Mouse (Mus musculus): ENCODE measurements around the gene Oasl1. TPM values are rescaled to one million over a fixed set of nuclear protein-coding genes. Genes with fewer than 3 reads are reported as not detected.

Oasl1 gene
- polyA plus RNA-seq, 1 experiment, result 10.1 TPM

GRCm38 (mm10) chr5:114951279-114951880 is 28.3 kb downstream of the Oasl1 start:
- Histone ChIP-seq H3K4me3 (ENCODE audit: extremely low read depth, insufficient read depth, insufficient read length) (no peak overlapping the region), H3K27me3 (ENCODE audit: control insufficient read depth, insufficient read depth, low read length) (no peaks in the 10 kb centered on the region), H3K27ac (ENCODE audit: insufficient read depth, low read length) (no peak overlapping the region), H3K36me3 (ENCODE audit: control insufficient read depth, insufficient read depth, low read length) (peaks cover 27% of the 10 kb centered on the region), H3K4me1 (ENCODE audit: control insufficient read depth, insufficient read depth, insufficient read length) (no peaks in the 10 kb centered on the region)
- WGBS, result 86% methylated on average over 21 of the region's 21 CpGs
- TF ChIP-seq POLR2A (IDR thresholded peaks at IDR 0.05; ENCODE audit: low read depth, low read length), result no peak
- no peak for DNase-seq (ENCODE audit: low read depth in 1 of 2, low spot score in 2 of 2)

DNA sequence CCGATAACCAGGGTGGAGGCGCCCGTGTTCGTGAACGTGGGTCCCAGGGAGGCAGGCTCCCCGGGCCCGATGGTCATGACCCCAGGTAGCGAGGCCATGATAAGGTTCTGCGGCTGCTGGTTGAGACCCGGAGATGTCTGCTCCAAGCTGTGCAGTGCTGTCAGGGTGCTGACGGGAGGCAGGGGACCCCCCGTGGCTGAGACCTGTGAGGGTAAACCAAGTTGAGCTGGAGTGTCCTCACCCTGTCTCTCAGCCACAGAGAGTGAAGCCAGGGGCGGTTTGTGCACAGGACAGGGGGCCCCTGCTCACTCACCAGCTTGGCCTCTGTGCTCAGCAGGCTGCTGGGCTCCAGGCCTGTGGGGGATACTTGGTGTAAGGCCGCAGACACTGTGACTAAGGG is 30.3 kb downstream of the Oasl1 start:
- WGBS, result 87% methylated on average over 14 of the region's 14 CpGs
- no peaks in the 10 kb centered on the region for H3K27me3 ChIP-seq (ENCODE audit: control insufficient read depth, insufficient read depth, low read length)
- DNase-seq (ENCODE audit: low read depth in 1 of 2, low spot score in 2 of 2), result no peak
- no peak overlapping the region for H3K27ac ChIP-seq (ENCODE audit: insufficient read depth, low read length)
- H3K4me3 ChIP-seq (ENCODE audit: extremely low read depth, insufficient read depth, insufficient read length), result no peak overlapping the region
- no peaks in the 10 kb centered on the region for H3K4me1 ChIP-seq (ENCODE audit: control insufficient read depth, insufficient read depth, insufficient read length)
- TF ChIP-seq POLR2A (IDR thresholded peaks at IDR 0.05; ENCODE audit: low read depth, low read length) (no peak), CTCF (IDR thresholded peaks at IDR 0.05; ENCODE audit: extremely low read depth, insufficient read depth, insufficient read length, insufficient replicate concordance) (no peak)
- H3K36me3 ChIP-seq (ENCODE audit: control insufficient read depth, insufficient read depth, low read length), result peaks cover 8% of the 10 kb centered on the region

DNA sequence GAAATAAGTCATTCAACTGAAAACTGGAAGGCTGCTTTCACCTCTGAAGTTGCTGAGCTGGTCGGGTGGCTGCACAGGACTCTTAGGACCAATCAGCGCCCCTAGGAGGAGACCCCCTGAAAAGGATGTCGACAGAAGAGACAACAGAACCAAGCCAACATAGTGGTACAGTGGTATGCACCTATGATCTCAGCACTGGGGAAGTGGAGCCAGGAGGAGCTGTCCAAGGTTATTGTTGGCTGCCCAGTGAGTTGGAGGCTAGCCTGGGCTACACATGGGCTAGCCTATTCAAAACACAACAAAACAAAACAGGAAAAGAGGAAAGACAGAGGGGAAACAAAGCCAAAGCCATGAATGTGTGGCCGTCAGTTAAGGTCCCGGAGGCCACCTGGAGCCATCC is 35.0 kb downstream of the Oasl1 start:
- DNase-seq (ENCODE audit: low read depth in 1 of 2, low spot score in 2 of 2), result no peak
- H3K27me3 ChIP-seq (ENCODE audit: control insufficient read depth, insufficient read depth, low read length), result no peaks in the 10 kb centered on the region
- TF ChIP-seq POLR2A (IDR thresholded peaks at IDR 0.05; ENCODE audit: low read depth, low read length) (no peak), CTCF (IDR thresholded peaks at IDR 0.05; ENCODE audit: extremely low read depth, insufficient read depth, insufficient read length, insufficient replicate concordance) (no peak)
- H3K27ac ChIP-seq (ENCODE audit: insufficient read depth, low read length), result no peak overlapping the region
- 86% methylated on average over 5 of the region's 5 CpGs for WGBS
- no peaks in the 10 kb centered on the region for H3K36me3 ChIP-seq (ENCODE audit: control insufficient read depth, insufficient read depth, low read length)
- H3K4me1 ChIP-seq (ENCODE audit: control insufficient read depth, insufficient read depth, insufficient read length), result no peaks in the 10 kb centered on the region
- H3K4me3 ChIP-seq (ENCODE audit: extremely low read depth, insufficient read depth, insufficient read length), result no peak overlapping the region

DNA sequence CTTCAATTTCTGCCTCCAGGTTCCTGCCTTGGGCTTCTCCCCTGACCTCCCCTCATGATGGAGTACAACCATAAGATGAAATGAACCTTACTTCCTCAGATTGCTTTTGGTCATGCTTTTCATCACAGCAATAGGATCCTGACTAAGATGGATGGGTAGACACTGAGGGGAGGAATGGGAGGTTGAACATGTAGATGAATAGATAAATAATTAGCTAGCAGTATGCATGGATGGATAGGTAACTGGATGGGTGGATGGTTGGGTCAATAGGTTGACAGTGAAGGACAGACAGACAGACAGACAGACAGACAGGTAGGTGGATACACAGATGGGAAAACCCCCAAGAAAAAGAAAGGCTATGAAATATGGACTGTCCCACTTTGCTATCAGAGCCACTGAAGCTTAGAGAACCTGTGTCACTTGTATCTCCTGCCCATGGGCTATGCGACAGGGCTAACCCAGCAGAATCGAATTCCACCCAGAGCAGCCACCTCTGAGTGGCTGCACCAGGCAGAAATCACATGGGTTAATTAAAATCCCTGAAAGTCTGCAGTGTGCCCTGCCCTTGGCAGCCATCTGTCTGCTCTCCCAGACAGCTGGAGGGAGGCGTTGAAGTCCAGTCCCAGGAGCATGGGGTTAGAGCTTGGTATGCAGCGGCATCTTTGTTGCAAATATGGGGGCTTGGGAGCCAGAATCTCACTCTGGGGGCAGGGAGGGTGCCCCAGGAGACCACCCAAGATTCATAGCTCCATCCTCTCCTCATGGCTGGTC is 38.7 kb downstream of the Oasl1 start:
- TF ChIP-seq CTCF (IDR thresholded peaks at IDR 0.05; ENCODE audit: extremely low read depth, insufficient read depth, insufficient read length, insufficient replicate concordance), result no peak
- TF ChIP-seq POLR2A (IDR thresholded peaks at IDR 0.05; ENCODE audit: low read depth, low read length), result no peak
- H3K27ac ChIP-seq (ENCODE audit: insufficient read depth, low read length), result no peak overlapping the region
- H3K4me3 ChIP-seq (ENCODE audit: extremely low read depth, insufficient read depth, insufficient read length), result no peak overlapping the region
- no peak for DNase-seq (ENCODE audit: low read depth in 1 of 2, low spot score in 2 of 2)
- H3K36me3 ChIP-seq (ENCODE audit: control insufficient read depth, insufficient read depth, low read length), result no peaks in the 10 kb centered on the region
- WGBS, result 84% methylated on average over 4 of the region's 4 CpGs
- no peaks in the 10 kb centered on the region for H3K4me1 ChIP-seq (ENCODE audit: control insufficient read depth, insufficient read depth, insufficient read length)
- no peaks in the 10 kb centered on the region for H3K27me3 ChIP-seq (ENCODE audit: control insufficient read depth, insufficient read depth, low read length)

GRCm38 (mm10) chr5:114964315-114964966 is 41.4 kb downstream of the Oasl1 start:
- no peak overlapping the region for H3K27ac ChIP-seq (ENCODE audit: insufficient read depth, low read length)
- H3K36me3 ChIP-seq (ENCODE audit: control insufficient read depth, insufficient read depth, low read length), result no peaks in the 10 kb centered on the region
- TF ChIP-seq CTCF (IDR thresholded peaks at IDR 0.05; ENCODE audit: extremely low read depth, insufficient read depth, insufficient read length, insufficient replicate concordance) (no peak), POLR2A (IDR thresholded peaks at IDR 0.05; ENCODE audit: low read depth, low read length) (no peak)
- whole genome bisulfite sequencing, result 65% methylated on average over 7 of the region's 7 CpGs
- DNase-seq (ENCODE audit: low read depth in 1 of 2, low spot score in 2 of 2), result no peak
- H3K27me3 ChIP-seq (ENCODE audit: control insufficient read depth, insufficient read depth, low read length), result no peaks in the 10 kb centered on the region
- peaks cover 5% of the 10 kb centered on the region; the same call in 1 of the 2 replicates for H3K4me1 ChIP-seq (ENCODE audit: control insufficient read depth, insufficient read depth, insufficient read length)
- no peak overlapping the region for H3K4me3 ChIP-seq (ENCODE audit: extremely low read depth, insufficient read depth, insufficient read length)

GRCm38 (mm10) chr5:114964967-114965898 is 42.2 kb downstream of the Oasl1 start:
- TF ChIP-seq CTCF (IDR thresholded peaks at IDR 0.05; ENCODE audit: extremely low read depth, insufficient read depth, insufficient read length, insufficient replicate concordance) (no peak), POLR2A (IDR thresholded peaks at IDR 0.05; ENCODE audit: low read depth, low read length) (no peak)
- WGBS, result 56% methylated on average over 17 of the region's 17 CpGs
- Histone ChIP-seq H3K4me1 (ENCODE audit: control insufficient read depth, insufficient read depth, insufficient read length) (peaks cover 5% of the 10 kb centered on the region; the same call in 1 of the 2 replicates), H3K36me3 (ENCODE audit: control insufficient read depth, insufficient read depth, low read length) (no peaks in the 10 kb centered on the region), H3K27ac (ENCODE audit: insufficient read depth, low read length) (no peak overlapping the region), H3K27me3 (ENCODE audit: control insufficient read depth, insufficient read depth, low read length) (no peaks in the 10 kb centered on the region), H3K4me3 (ENCODE audit: extremely low read depth, insufficient read depth, insufficient read length) (no peak overlapping the region)
- no peak for DNase-seq (ENCODE audit: low read depth in 1 of 2, low spot score in 2 of 2)

Measured in spleen, adult 2 months (tissue).